Mouse (Mus musculus) testis, adult 2 months (tissue): Measurements from ENCODE around the gene Thnsl2.

ENCODE experiments used
- CTCF ChIP-seq: fragments of 200-500 bp; IDR thresholded peaks from 2 replicates; pipeline ENCODE4 v1.5.1; 2012; ENCODE audit warnings: low read depth, mild to moderate bottlenecking, inconsistent platforms, low read length, moderate library complexity; ENCODE audit not compliant: control insufficient read depth, insufficient read depth, insufficient replicate concordance
- POLR2A ChIP-seq: fragments of 200-500 bp; IDR thresholded peaks from 2 replicates; pipeline ENCODE4 v1.6.1; 2012; ENCODE audit warnings: low read depth, mild to moderate bottlenecking, inconsistent platforms, low read length, moderate library complexity; ENCODE audit not compliant: control insufficient read depth

GRCm38 (mm10) chr6:71131038-71131437 lies 13.2 kb downstream of the Thnsl2 start:
- TF ChIP-seq POLR2A (no peak), CTCF (no peak)
